Mouse (Mus musculus) myocyte (in vitro differentiated cells): ENCODE results near the gene Vwa8.

ENCODE experiments used
- CEBPB ChIP-seq: IDR thresholded peaks from 2 replicates; pipeline ENCODE4 v1.6.1; 2011; ENCODE audit warnings: mild to moderate bottlenecking, moderate library complexity; ENCODE audit not compliant: poor library complexity, insufficient read depth, severe bottlenecking
- MAX ChIP-seq: IDR thresholded peaks from one replicate; pipeline ENCODE4 v1.6.1; 2011; ENCODE audit warnings: low read depth, mild to moderate bottlenecking, control low read depth
- MYOG ChIP-seq, 3 experiments: IDR thresholded peaks; one replicate each; pipeline ENCODE4 v1.6.1; 2011; ENCODE audit warnings: control low read depth in 2 of 3, low read depth in 2 of 3, mild to moderate bottlenecking in 2 of 3; ENCODE audit not compliant: insufficient read length in 2 of 3, control insufficient read depth in 1 of 3, insufficient read depth in 1 of 3
- POLR2A ChIP-seq: IDR thresholded peaks from one replicate; pipeline ENCODE4 v1.6.1; 2011; ENCODE audit warnings: low read depth, mild to moderate bottlenecking, control low read depth, moderate library complexity; ENCODE audit not compliant: insufficient read length
- TCF12 ChIP-seq: IDR thresholded peaks from one replicate; pipeline ENCODE4 v1.6.1; 2011; ENCODE audit warnings: mild to moderate bottlenecking, control low read depth; ENCODE audit not compliant: poor library complexity, insufficient read depth, severe bottlenecking
- USF1 ChIP-seq: IDR thresholded peaks from one replicate; pipeline ENCODE4 v1.6.1; 2011; ENCODE audit warnings: low read depth, mild to moderate bottlenecking, control low read depth, moderate library complexity

GRCm38 (mm10) chr14:78896252-78896651 is 47.4 kb downstream of the Vwa8 start:
- TF ChIP-seq CEBPB = no peak
- TF ChIP-seq TCF12 = no peak
- no peak for TF ChIP-seq MAX
- no peak for TF ChIP-seq USF1
- TF ChIP-seq POLR2A = no peak
- no peak for TF ChIP-seq MYOG (IDR thresholded peaks at IDR 0.05; ENCODE audit: control insufficient read depth in 1 of 3, insufficient read depth in 1 of 3, insufficient read length in 2 of 3, low read depth in 2 of 3)
